Mouse (Mus musculus) CH12.LX (cell line): ENCODE results near the gene Nnat. TPM values are rescaled to one million over a fixed set of nuclear protein-coding genes. Genes with fewer than 3 reads are reported as not detected.

Experiments used
- DNase-seq: peaks from one replicate; pipeline ENCODE4 v3.0.0-alpha.2; 2013; ENCODE audit errors: extremely low read depth
- H3K27ac ChIP-seq: 2 replicates; pipeline ENCODE4 v1.5.1; 2012; ENCODE audit warnings: low read depth, mild to moderate bottlenecking, control low read depth, moderate library complexity; ENCODE audit not compliant: insufficient read depth
- H3K27me3 ChIP-seq: replicated peaks from 2 replicates; pipeline ENCODE3; 2012; ENCODE audit warnings: inconsistent platforms
- H3K36me3 ChIP-seq, 2 experiments: replicated peaks in 1 of 2; 2 replicates each; pipeline versions ENCODE3 to v1.6.1; 2012; ENCODE audit warnings: inconsistent platforms in 1 of 2, low read length in 1 of 2, mild to moderate bottlenecking in 1 of 2, mixed read lengths in 1 of 2, moderate library complexity in 1 of 2; ENCODE audit not compliant: control insufficient read depth in 1 of 2, insufficient read depth in 1 of 2
- H3K4me1 ChIP-seq, 2 experiments: 2 replicates each; pipeline ENCODE4 v1.6.1; 2012; ENCODE audit warnings: inconsistent platforms in 1 of 2, moderate library complexity in 1 of 2; ENCODE audit not compliant: insufficient read depth in 2 of 2, control insufficient read depth in 1 of 2
- H3K4me2 ChIP-seq: 2 replicates; pipeline ENCODE4 v1.6.1; 2012; ENCODE audit warnings: low read depth, mild to moderate bottlenecking, control low read depth; ENCODE audit not compliant: poor library complexity, insufficient read depth, severe bottlenecking
- H3K4me3 ChIP-seq, 3 experiments: fragments of 150-350 bp in 1 of 3; sonication (generic) in 1 of 3; replicated peaks in 1 of 3; 2 replicates each; pipeline versions ENCODE3 to v1.5.1; 2011 to 2012; ENCODE audit warnings: low read depth in 2 of 3, low read length in 2 of 3, mild to moderate bottlenecking in 2 of 3, moderate library complexity in 2 of 3, control low read depth in 1 of 3, improper control_type of control experiment in 1 of 3, inconsistent platforms in 1 of 3, mixed read lengths in 1 of 3; ENCODE audit not compliant: poor library complexity in 1 of 3
- H3K79me2 ChIP-seq: replicated peaks from 2 replicates; pipeline ENCODE4 v1.6.1; 2012; ENCODE audit warnings: mild to moderate bottlenecking, moderate library complexity; ENCODE audit not compliant: control insufficient read depth, poor library complexity, insufficient read depth, severe bottlenecking; ENCODE audit errors: extremely low read depth
- H3K9ac ChIP-seq: 2 replicates; pipeline ENCODE4 v1.6.1; 2012; ENCODE audit warnings: low read depth, mild to moderate bottlenecking, control low read depth, moderate library complexity; ENCODE audit not compliant: insufficient read depth
- H3K9me3 ChIP-seq: replicated peaks from 2 replicates; pipeline ENCODE3; 2012; ENCODE audit warnings: low read length, inconsistent platforms, mixed read lengths
- CHD1 ChIP-seq: IDR thresholded peaks from 2 replicates; pipeline ENCODE4 v1.6.1; 2012; ENCODE audit warnings: low read depth, low read length, improper control_type of control experiment, inconsistent platforms
- CHD2 ChIP-seq: IDR thresholded peaks from 2 replicates; pipeline ENCODE4 v1.6.1; 2011; ENCODE audit warnings: low read length, improper control_type of control experiment
- E2F4 ChIP-seq: IDR thresholded peaks from 2 replicates; pipeline ENCODE4 v1.6.1; 2011; ENCODE audit warnings: low read depth, low read length, improper control_type of control experiment; ENCODE audit not compliant: insufficient replicate concordance
- ELF1 ChIP-seq: IDR thresholded peaks from 2 replicates; pipeline ENCODE4 v1.6.1; 2014; ENCODE audit warnings: low read depth, mild to moderate bottlenecking, inconsistent platforms, low read length, improper control_type of control experiment
- GABPA ChIP-seq: IDR thresholded peaks from 2 replicates; pipeline ENCODE4 v1.6.1; 2012; ENCODE audit warnings: low read depth, low read length, improper control_type of control experiment, inconsistent platforms; ENCODE audit not compliant: insufficient replicate concordance
- JUN ChIP-seq: IDR thresholded peaks from 2 replicates; pipeline ENCODE4 v1.6.1; 2011; ENCODE audit warnings: low read depth, mild to moderate bottlenecking, low read length, improper control_type of control experiment, moderate library complexity; ENCODE audit not compliant: insufficient read depth
- KAT2A ChIP-seq: IDR thresholded peaks from 2 replicates; pipeline ENCODE4 v1.6.1; 2012; ENCODE audit warnings: low read length, improper control_type of control experiment, inconsistent platforms; ENCODE audit not compliant: insufficient replicate concordance
- MAFK ChIP-seq: IDR thresholded peaks from 2 replicates; pipeline ENCODE4 v1.6.1; 2011; ENCODE audit warnings: low read length, improper control_type of control experiment; ENCODE audit not compliant: insufficient replicate concordance
- MAZ ChIP-seq: IDR thresholded peaks from 2 replicates; pipeline ENCODE4 v1.6.1; 2012; ENCODE audit warnings: low read depth, mild to moderate bottlenecking, inconsistent platforms, low read length, improper control_type of control experiment, moderate library complexity
- MEF2A ChIP-seq: IDR thresholded peaks from 2 replicates; pipeline ENCODE4 v1.6.1; 2014; ENCODE audit warnings: low read depth, mild to moderate bottlenecking, inconsistent platforms, low read length, improper control_type of control experiment, borderline replicate concordance
- MXI1 ChIP-seq: IDR thresholded peaks from 2 replicates; pipeline ENCODE4 v1.6.1; 2011; ENCODE audit warnings: mild to moderate bottlenecking, low read depth, low read length, improper control_type of control experiment
- MYC ChIP-seq: IDR thresholded peaks from 2 replicates; pipeline ENCODE4 v1.6.1; 2011; ENCODE audit warnings: low read depth, mild to moderate bottlenecking, improper control_type of control experiment, low read length
- NELFE ChIP-seq: IDR thresholded peaks from 2 replicates; pipeline ENCODE4 v1.6.1; 2011; ENCODE audit warnings: low read depth, low read length, improper control_type of control experiment
- PAX5 ChIP-seq: IDR thresholded peaks from 2 replicates; pipeline ENCODE4 v1.6.1; 2012; ENCODE audit warnings: low read length, inconsistent platforms, mixed read lengths
- POLR2A ChIP-seq: IDR thresholded peaks from 2 replicates; pipeline ENCODE4 v1.6.1; 2011; ENCODE audit warnings: low read depth, mild to moderate bottlenecking, improper control_type of control experiment, low read length
- POLR2AphosphoS2 ChIP-seq: IDR thresholded peaks from 2 replicates; pipeline ENCODE4 v1.6.1; 2011; ENCODE audit warnings: low read depth, low read length, improper control_type of control experiment
- TBP ChIP-seq: conservative IDR thresholded peaks from 2 replicates; pipeline ENCODE4 v1.6.1; 2011; ENCODE audit warnings: low read depth, low read length, improper control_type of control experiment
- USF1 ChIP-seq: IDR thresholded peaks from 2 replicates; pipeline ENCODE4 v1.6.1; 2014; ENCODE audit warnings: low read depth, mild to moderate bottlenecking, inconsistent platforms, low read length, improper control_type of control experiment
- ZKSCAN1 ChIP-seq: IDR thresholded peaks from 2 replicates; pipeline ENCODE4 v1.6.1; 2012; ENCODE audit warnings: low read depth, inconsistent platforms, low read length, improper control_type of control experiment, borderline replicate concordance
- dilution Hi-C: fragments of 300-500 bp; cut with MboI; formaldehyde crosslinking; loops from 2 replicates; pipeline ENCODE4 v1.14.3; 2020; ENCODE audit warnings: low sequenced_read_pairs; ENCODE audit not compliant: extremely low pct_unique_long_range_greater_than_20kb, extremely low pct_ligation_motif_present
- in situ Hi-C: fragments of 300-500 bp; cut with MboI; formaldehyde crosslinking; loops from 3 replicates; pipeline ENCODE4 v1.14.3; 2019; ENCODE audit warnings: low sequenced_read_pairs, low pct_ligation_motif_present, low pct_unique_long_range_greater_than_20kb, mixed read lengths
- polyA plus RNA-seq: library from polyadenylated mRNA; unstranded; fragments of >175 nt; gene quantifications from 2 replicates; pipeline ENCODE4 v1.2.1, GENCODE M21; 2012; ENCODE audit warnings: low read depth; ENCODE audit not compliant: insufficient read length
- total RNA-seq, 2 experiments: library from RNA; depleted of rRNA; stranded (reverse); fragments of 300-350 nt in 1 of 2; fragments of >200 nt in 1 of 2; gene quantifications; 2 replicates each; pipeline ENCODE4 v1.2.3; 2012 to 2014

Gene Nnat
- total and polyA plus RNA-seq, 3 experiments = 0.76 to 0.84 TPM; not detected in 1

GRCm38 (mm10) chr2:157513737-157514208, 46.1 kb upstream of the Nnat start:
- H3K27me3 ChIP-seq = peaks cover 95% of the 10 kb centered on the region
- no peak overlapping the region for H3K9ac ChIP-seq
- no peaks in the 10 kb centered on the region for H3K36me3 ChIP-seq
- no peaks in the 10 kb centered on the region for H3K4me1 ChIP-seq
- no peak overlapping the region for H3K4me3 ChIP-seq
- no peaks in the 10 kb centered on the region for H3K9me3 ChIP-seq
- TF ChIP-seq MAZ (no peak), POLR2AphosphoS2 (no peak), NELFE (no peak), ZKSCAN1 (no peak), CHD1 (no peak), MXI1 (no peak)
- no peak for DNase-seq
- no peak overlapping the region for H3K27ac ChIP-seq
- dilution Hi-C loops = no loop called here
- H3K4me2 ChIP-seq = no peak overlapping the region
- in situ Hi-C loops = no loop called here
- H3K79me2 ChIP-seq = no peaks in the 10 kb centered on the region

- Histone ChIP-seq H3K4me3 (no peak overlapping the region), H3K27me3 (peaks cover 95% of the 10 kb centered on the region), H3K4me1 (no peaks in the 10 kb centered on the region), H3K9ac (no peak overlapping the region), H3K4me2 (no peak overlapping the region), H3K9me3 (no peaks in the 10 kb centered on the region), H3K27ac (no peak overlapping the region), H3K79me2 (no peaks in the 10 kb centered on the region), H3K36me3 (no peaks in the 10 kb centered on the region)
- TF ChIP-seq KAT2A (no peak), ELF1 (no peak), USF1 (no peak), MEF2A (no peak), GABPA (no peak), POLR2A (no peak), MAFK (no peak), PAX5 (no peak), TBP (no peak), E2F4 (no peak), MYC (no peak), JUN (no peak), CHD2 (no peak)
- in situ Hi-C loops = no loop called here
- dilution Hi-C loops = no loop called here
- DNase-seq = no peak
Measured at GRCm38 (mm10) chr2:157514353-157514752, 45.5 kb upstream of the Nnat start.
